ENCODE assay signal across 25 mouse cellular contexts in the genomic region with DNA sequence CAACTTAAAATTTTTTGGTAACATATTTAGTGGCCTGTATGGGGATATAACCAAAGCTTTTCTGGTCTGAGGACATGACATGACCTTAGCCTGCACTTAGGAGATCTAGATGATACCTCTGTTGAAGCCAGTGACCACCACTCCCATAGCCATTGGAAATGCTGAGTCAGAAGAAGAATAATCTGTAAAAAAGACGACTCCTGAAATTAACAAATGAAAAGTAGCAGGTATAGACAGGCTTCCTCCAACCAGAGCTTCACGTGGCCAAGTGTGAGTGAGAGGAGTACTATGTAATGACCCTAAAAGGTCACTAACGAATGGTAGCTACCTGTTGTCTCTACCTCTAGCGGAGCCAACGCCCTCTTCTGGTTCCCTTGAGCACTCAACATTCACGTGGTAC.
"Had no signal": no experiment of that assay in that cellular context is flagged by ENCODE, and none has a peak within 500 bp of the region (broad histone marks: within the 10 kb centered on the region; RNA-seq: fewer than 3 reads in every experiment).

No protein-coding gene starts in this region.

- H3K27me3 ChIP-seq: heart, embryonic 13.5 days; heart, embryonic 15.5 days; hindbrain, embryonic 13.5 days; hindbrain, embryonic 15.5 days; limb, embryonic 12.5 days; liver, embryonic 13.5 days; liver, embryonic 15.5 days had no signal

- H3K4me1 ChIP-seq: heart, embryonic 13.5 days; heart, embryonic 15.5 days; hindbrain, embryonic 13.5 days; hindbrain, embryonic 15.5 days; limb, embryonic 10.5 days; limb, embryonic 12.5 days; liver, embryonic 13.5 days; liver, embryonic 15.5 days had no signal

- H3K9ac ChIP-seq: heart, embryonic 13.5 days; heart, embryonic 15.5 days; hindbrain, embryonic 13.5 days; hindbrain, embryonic 15.5 days; limb, embryonic 12.5 days; liver, embryonic 13.5 days; liver, embryonic 15.5 days had no signal

- H3K4me3 ChIP-seq: heart, embryonic 13.5 days; heart, embryonic 15.5 days; hindbrain, embryonic 13.5 days; hindbrain, embryonic 15.5 days; layer of hippocampus, adult 2 months; left cerebral cortex, adult 2 months; limb, embryonic 10.5 days; limb, embryonic 12.5 days; liver, embryonic 13.5 days; liver, embryonic 15.5 days had no signal

- ATAC-seq: hindbrain, postnatal 0 days; intestine, postnatal 0 days had no signal

- H3K27ac ChIP-seq: heart, embryonic 13.5 days; heart, embryonic 15.5 days; hindbrain, embryonic 13.5 days; hindbrain, embryonic 15.5 days; hindbrain, postnatal 0 days; left cerebral cortex, adult 2 months; limb, embryonic 10.5 days; limb, embryonic 12.5 days; liver, embryonic 13.5 days; liver, embryonic 15.5 days had no signal

- H3K9me3 ChIP-seq: heart, embryonic 13.5 days; heart, embryonic 15.5 days; hindbrain, embryonic 13.5 days; hindbrain, embryonic 15.5 days; limb, embryonic 10.5 days; limb, embryonic 12.5 days; liver, embryonic 13.5 days; liver, embryonic 15.5 days had no signal

- DNase-seq: gastrocnemius, postnatal 14 days; gastrocnemius, postnatal 36 days; heart, adult 18-20 months; heart, postnatal 14 days; heart, postnatal 36 days; kidney, adult 18-20 months; kidney, adult 8-10 months; kidney, postnatal 10 days; kidney, postnatal 25 days; kidney, postnatal 4 days; liver; liver, embryonic 13.5 days had no signal

- H3K4me2 ChIP-seq: heart, embryonic 11.5 days; heart, embryonic 13.5 days; heart, embryonic 15.5 days; hindbrain, embryonic 13.5 days; hindbrain, embryonic 15.5 days; limb, embryonic 12.5 days; liver, embryonic 11.5 days; liver, embryonic 13.5 days; liver, embryonic 15.5 days had no signal

- H3K36me3 ChIP-seq: hindbrain, embryonic 13.5 days; hindbrain, embryonic 15.5 days; limb, embryonic 12.5 days; liver, embryonic 13.5 days; liver, embryonic 15.5 days had no signal
